Mouse (Mus musculus) CD4-positive, CD25-positive, alpha-beta regulatory T cell, adult 9 weeks (primary cell): ENCODE data around the gene Clic6. TPM values are rescaled to one million over a fixed set of nuclear protein-coding genes. Genes with fewer than 3 reads are reported as not detected.

Source experiments
- polyA plus RNA-seq: library from polyadenylated mRNA; unstranded; fragments of 100-300 nt; shearing (Covaris generic); gene quantifications from one replicate; pipeline ENCODE4 v1.2.1, GENCODE M21; 2017

Gene Clic6
- not detected for polyA plus RNA-seq

GRCm38 (mm10) chr16:92485436-92485835 is at the start of gene Clic6:
Gene Clic6 (plus strand): TSS chr16:92485736.

GRCm38 (mm10) chr16:92470706-92471105 is 14.8 kb upstream of the Clic6 start, which contains the start of gene Rcan1:
Gene Rcan1 (minus strand): TSS chr16:92470867.

Other genes starting within 250 kb of the Clic6 start
- gene Kcne2, start 193.3 kb upstream of the Clic6 start, polyA plus RNA-seq, result not detected
- 144 TPM for gene Smim11, start 184.4 kb upstream of the Clic6 start, polyA plus RNA-seq
- not detected for gene Fam243, start 164.3 kb upstream of the Clic6 start, polyA plus RNA-seq
- gene Kcne1, start 126.3 kb upstream of the Clic6 start, polyA plus RNA-seq, result not detected
- 3.2 TPM for gene Rcan1, start 14.9 kb upstream of the Clic6 start, polyA plus RNA-seq